Mouse (Mus musculus) myocyte (in vitro differentiated cells): ENCODE results near the gene Akr1b8. TPM values are rescaled to one million over a fixed set of nuclear protein-coding genes. Genes with fewer than 3 reads are reported as not detected.
A peak's percentile ranks its signal among the peaks of the same experiment; 100 is the strongest.

Experiments
- H3K27me3 ChIP-seq: one replicate; pipeline ENCODE4 v1.6.1; 2011; ENCODE audit not compliant: control insufficient read depth, insufficient read depth, insufficient read length
- H3K36me3 ChIP-seq: one replicate; pipeline ENCODE4 v1.6.1; 2011; ENCODE audit not compliant: control insufficient read depth, insufficient read depth
- H3K4me2 ChIP-seq: one replicate; pipeline ENCODE4 v1.6.1; 2011; ENCODE audit warnings: low read depth, control low read depth
- H3K4me3 ChIP-seq: one replicate; pipeline ENCODE4 v1.5.1; 2011; ENCODE audit warnings: mild to moderate bottlenecking, control low read depth, moderate library complexity
- H3K79me2 ChIP-seq: one replicate; pipeline ENCODE4 v1.6.1; 2011; ENCODE audit not compliant: control insufficient read depth, insufficient read depth
- H3ac ChIP-seq: one replicate; pipeline ENCODE4 v1.6.1; 2011; ENCODE audit not compliant: control insufficient read depth, insufficient read length
- CEBPB ChIP-seq: IDR thresholded peaks from 2 replicates; pipeline ENCODE4 v1.6.1; 2011; ENCODE audit warnings: mild to moderate bottlenecking, moderate library complexity; ENCODE audit not compliant: poor library complexity, insufficient read depth, severe bottlenecking
- E2F4 ChIP-seq: IDR thresholded peaks from one replicate; pipeline ENCODE4 v1.6.1; 2011; ENCODE audit warnings: mild to moderate bottlenecking, control low read depth, moderate library complexity; ENCODE audit not compliant: insufficient read depth
- MAX ChIP-seq: IDR thresholded peaks from one replicate; pipeline ENCODE4 v1.6.1; 2011; ENCODE audit warnings: low read depth, mild to moderate bottlenecking, control low read depth
- MYOD1 ChIP-seq, 3 experiments: IDR thresholded peaks; one replicate each; pipeline ENCODE4 v1.6.1; 2011; ENCODE audit warnings: control low read depth in 2 of 3, low read depth in 2 of 3, mild to moderate bottlenecking in 2 of 3, moderate library complexity in 1 of 3; ENCODE audit not compliant: insufficient read length in 2 of 3, control insufficient read depth in 1 of 3
- MYOG ChIP-seq, 3 experiments: IDR thresholded peaks; one replicate each; pipeline ENCODE4 v1.6.1; 2011; ENCODE audit warnings: control low read depth in 2 of 3, low read depth in 2 of 3, mild to moderate bottlenecking in 2 of 3; ENCODE audit not compliant: insufficient read length in 2 of 3, control insufficient read depth in 1 of 3, insufficient read depth in 1 of 3
- POLR2A ChIP-seq: IDR thresholded peaks from one replicate; pipeline ENCODE4 v1.6.1; 2011; ENCODE audit warnings: low read depth, mild to moderate bottlenecking, control low read depth, moderate library complexity; ENCODE audit not compliant: insufficient read length
- POLR2AphosphoS2 ChIP-seq: IDR thresholded peaks from one replicate; pipeline ENCODE4 v1.6.1; 2011; ENCODE audit warnings: low read depth, control low read depth; ENCODE audit not compliant: insufficient read length
- REST ChIP-seq: IDR thresholded peaks from one replicate; pipeline ENCODE4 v1.6.1; 2011; ENCODE audit warnings: mild to moderate bottlenecking, control low read depth, moderate library complexity; ENCODE audit not compliant: insufficient read depth, insufficient read length
- SRF ChIP-seq: IDR thresholded peaks from one replicate; pipeline ENCODE4 v1.6.1; 2011; ENCODE audit warnings: low read depth; ENCODE audit not compliant: control insufficient read depth, insufficient read length
- TCF12 ChIP-seq: IDR thresholded peaks from one replicate; pipeline ENCODE4 v1.6.1; 2011; ENCODE audit warnings: mild to moderate bottlenecking, control low read depth; ENCODE audit not compliant: poor library complexity, insufficient read depth, severe bottlenecking
- TCF3 ChIP-seq: IDR thresholded peaks from one replicate; pipeline ENCODE4 v1.6.1; 2011; ENCODE audit warnings: low read depth, control low read depth; ENCODE audit not compliant: insufficient read length
- USF1 ChIP-seq: IDR thresholded peaks from one replicate; pipeline ENCODE4 v1.6.1; 2011; ENCODE audit warnings: low read depth, mild to moderate bottlenecking, control low read depth, moderate library complexity
- polyA plus RNA-seq: library from polyadenylated mRNA; unstranded; fragments of >200 nt; fragmentation: generic; extraction: Trizol; gene quantifications from one replicate; pipeline ENCODE4 v1.2.1, GENCODE M21; 2012; ENCODE audit warnings: missing spikeins

Gene Akr1b8
- polyA plus RNA-seq, 1 experiment, result 167 TPM

DNA sequence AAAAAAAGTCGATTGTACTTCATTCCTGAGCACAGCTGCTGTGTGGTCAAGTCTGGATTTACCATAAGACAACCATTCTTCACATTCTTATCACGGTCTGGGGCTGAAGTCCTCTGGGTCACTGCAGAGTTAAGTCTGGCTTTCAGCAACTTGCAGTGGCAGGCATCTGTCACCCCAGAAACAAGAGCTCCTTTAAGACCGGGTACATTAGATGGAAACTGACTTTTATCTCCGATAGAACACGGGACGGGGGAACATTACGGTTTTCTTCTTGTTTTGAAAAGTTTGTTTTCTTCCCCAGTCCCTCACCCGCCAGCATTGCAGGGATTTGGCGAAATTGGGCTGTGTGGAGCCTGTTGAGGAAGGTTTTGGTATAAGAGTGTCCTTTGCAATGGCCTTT lies 1.9 kb downstream of the Akr1b8 start:
- Histone ChIP-seq H3K4me2 (peak overlapping the region; percentile 98), H3K27me3 (no peaks in the 10 kb centered on the region), H3ac (no peak overlapping the region), H3K36me3 (peaks cover 27% of the 10 kb centered on the region), H3K4me3 (peak overlapping the region; percentile 32), H3K79me2 (no peaks in the 10 kb centered on the region)
- TF ChIP-seq POLR2A (no peak), MAX (no peak), CEBPB (no peak), MYOD1 (IDR thresholded peaks at IDR 0.05; ENCODE audit: control insufficient read depth in 1 of 3, insufficient read length in 2 of 3, low read depth in 2 of 3) (peak in 2 of 3 experiments; percentile 16 to 48), USF1 (no peak), TCF3 (no peak), TCF12 (no peak), MYOG (IDR thresholded peaks at IDR 0.05; ENCODE audit: control insufficient read depth in 1 of 3, insufficient read depth in 1 of 3, insufficient read length in 2 of 3, low read depth in 2 of 3) (peak in 1 of 3 experiments; percentile 16), POLR2AphosphoS2 (no peak), E2F4 (no peak), REST (no peak)

DNA sequence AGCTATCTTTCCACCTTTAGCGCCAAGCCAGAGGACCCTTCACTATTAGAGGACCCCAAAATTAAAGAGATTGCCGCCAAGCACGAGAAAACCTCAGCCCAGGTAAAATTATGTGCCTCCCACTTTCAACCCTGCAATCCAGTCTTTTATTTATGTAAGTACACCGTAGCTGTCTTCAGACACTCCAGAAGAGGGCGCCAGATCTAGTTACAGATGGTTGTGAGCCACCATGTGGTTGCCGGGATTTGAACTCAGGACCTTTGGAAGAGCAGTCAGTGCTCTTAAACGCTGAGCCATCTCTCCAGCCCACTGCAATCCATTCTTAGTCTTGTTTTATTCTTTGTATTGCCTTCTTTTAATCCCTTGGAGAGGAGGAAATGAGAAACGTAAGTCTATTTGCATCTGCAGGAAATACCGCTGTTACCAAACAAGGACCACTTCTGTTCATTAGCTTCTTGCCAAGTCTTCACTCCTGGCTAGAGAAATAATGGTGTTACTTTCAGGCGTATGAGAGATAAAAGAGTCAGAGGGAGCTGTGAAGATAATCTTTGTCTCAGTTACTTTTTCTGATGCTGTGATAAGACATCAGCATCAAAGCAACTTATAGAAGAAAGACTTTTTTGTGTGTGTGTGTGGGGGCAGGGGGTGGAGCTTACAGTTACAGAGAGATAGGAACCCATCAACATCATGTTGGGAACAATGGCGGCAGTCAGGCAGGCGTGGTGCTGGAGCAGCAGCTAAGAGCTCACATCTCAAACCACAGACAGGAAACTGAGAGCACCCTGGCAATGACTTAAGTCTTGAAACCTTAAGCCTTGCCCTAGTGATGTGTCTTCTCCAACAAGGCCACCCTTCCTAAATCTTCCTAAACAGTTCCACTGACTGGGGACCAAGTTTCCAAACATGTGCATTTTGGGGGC lies 10.6 kb downstream of the Akr1b8 start:
- Histone ChIP-seq H3K36me3 (peaks cover 70% of the 10 kb centered on the region), H3K79me2 (no peaks in the 10 kb centered on the region), H3K27me3 (no peaks in the 10 kb centered on the region), H3ac (no peak overlapping the region), H3K4me2 (no peak overlapping the region), H3K4me3 (no peak overlapping the region)
- TF ChIP-seq POLR2A (no peak), TCF12 (no peak), MYOG (IDR thresholded peaks at IDR 0.05; ENCODE audit: control insufficient read depth in 1 of 3, insufficient read depth in 1 of 3, insufficient read length in 2 of 3, low read depth in 2 of 3) (no peak)

DNA sequence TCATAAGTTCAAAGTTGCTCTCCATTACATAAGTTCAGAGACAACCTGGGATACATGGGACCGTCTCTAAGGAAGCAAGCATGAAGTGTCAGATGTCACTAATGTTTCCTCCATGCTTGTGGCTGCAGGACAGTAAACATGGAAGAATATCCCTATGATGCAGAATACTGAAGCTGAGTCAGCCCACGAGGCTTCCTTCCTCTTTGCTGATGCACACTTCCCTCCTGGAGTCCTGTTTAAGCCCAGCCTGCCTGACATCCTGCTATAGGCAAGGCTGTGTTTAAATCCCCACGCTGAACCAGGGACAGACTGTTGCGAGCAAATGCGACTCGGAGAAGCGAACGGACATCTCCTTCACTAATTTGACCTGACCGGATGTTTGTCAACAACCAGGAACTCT lies 14.1 kb downstream of the Akr1b8 start:
- Histone ChIP-seq H3ac (no peak overlapping the region), H3K4me2 (no peak overlapping the region)
- TF ChIP-seq E2F4 (no peak), MYOD1 (IDR thresholded peaks at IDR 0.05; ENCODE audit: control insufficient read depth in 1 of 3, insufficient read length in 2 of 3, low read depth in 2 of 3) (no peak), USF1 (no peak), TCF3 (no peak), TCF12 (no peak), POLR2A (no peak), CEBPB (no peak), REST (no peak), MYOG (IDR thresholded peaks at IDR 0.05; ENCODE audit: control insufficient read depth in 1 of 3, insufficient read depth in 1 of 3, insufficient read length in 2 of 3, low read depth in 2 of 3) (no peak), POLR2AphosphoS2 (no peak)

DNA sequence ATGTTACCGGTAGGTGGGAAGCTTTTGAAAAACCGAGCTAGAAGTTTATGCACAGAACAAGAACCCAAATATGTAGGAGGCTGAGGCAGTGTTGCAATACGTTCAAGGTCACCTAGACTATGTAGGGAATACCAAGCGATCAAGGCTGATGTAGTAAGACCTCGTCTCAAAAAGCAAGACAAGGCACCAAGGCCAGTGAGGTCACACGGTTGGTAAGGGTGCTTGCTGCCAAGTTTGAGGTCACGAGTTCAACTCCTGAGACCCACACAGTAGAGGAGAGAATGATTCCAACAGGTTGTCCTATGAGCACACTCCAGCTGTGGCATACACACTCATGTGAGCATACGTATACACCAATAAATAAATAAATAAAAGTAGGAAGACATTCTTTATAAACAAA lies 16.2 kb downstream of the Akr1b8 start:
- no peak overlapping the region for H3ac ChIP-seq
- no peaks in the 10 kb centered on the region for H3K79me2 ChIP-seq
- H3K4me3 ChIP-seq, result no peak overlapping the region
- H3K36me3 ChIP-seq, result peaks cover 32% of the 10 kb centered on the region
- no peaks in the 10 kb centered on the region for H3K27me3 ChIP-seq
- no peak overlapping the region for H3K4me2 ChIP-seq
- TF ChIP-seq TCF12, result no peak
- TF ChIP-seq MYOD1 (IDR thresholded peaks at IDR 0.05; ENCODE audit: control insufficient read depth in 1 of 3, insufficient read length in 2 of 3, low read depth in 2 of 3), result no peak
- no peak for TF ChIP-seq REST
- no peak for TF ChIP-seq POLR2AphosphoS2
- TF ChIP-seq USF1, result no peak
- TF ChIP-seq MYOG (IDR thresholded peaks at IDR 0.05; ENCODE audit: control insufficient read depth in 1 of 3, insufficient read depth in 1 of 3, insufficient read length in 2 of 3, low read depth in 2 of 3), result no peak
- TF ChIP-seq SRF, result no peak
- no peak for TF ChIP-seq E2F4
- no peak for TF ChIP-seq CEBPB
- no peak for TF ChIP-seq POLR2A
- TF ChIP-seq MAX, result no peak
- TF ChIP-seq TCF3, result no peak

More for the DNA sequence above, 14.1 kb downstream of the Akr1b8 start:
- no peak overlapping the region for H3K4me3 ChIP-seq
- H3K27me3 ChIP-seq, result no peaks in the 10 kb centered on the region
- no peaks in the 10 kb centered on the region for H3K79me2 ChIP-seq
- H3K36me3 ChIP-seq, result peaks cover 51% of the 10 kb centered on the region
